Mouse (Mus musculus) lung, postnatal 0 days (tissue): Measurements from ENCODE around the gene Dennd2a.

ENCODE experiments used
- CTCF ChIP-seq: IDR thresholded peaks from 2 replicates; pipeline ENCODE4 v1.5.1; 2016; ENCODE audit warnings: antibody characterized with exemption, mild to moderate bottlenecking
- EP300 ChIP-seq: IDR thresholded peaks from 2 replicates; pipeline ENCODE4 v1.6.1; 2016; ENCODE audit warnings: antibody characterized with exemption, mild to moderate bottlenecking, control low read depth

DNA sequence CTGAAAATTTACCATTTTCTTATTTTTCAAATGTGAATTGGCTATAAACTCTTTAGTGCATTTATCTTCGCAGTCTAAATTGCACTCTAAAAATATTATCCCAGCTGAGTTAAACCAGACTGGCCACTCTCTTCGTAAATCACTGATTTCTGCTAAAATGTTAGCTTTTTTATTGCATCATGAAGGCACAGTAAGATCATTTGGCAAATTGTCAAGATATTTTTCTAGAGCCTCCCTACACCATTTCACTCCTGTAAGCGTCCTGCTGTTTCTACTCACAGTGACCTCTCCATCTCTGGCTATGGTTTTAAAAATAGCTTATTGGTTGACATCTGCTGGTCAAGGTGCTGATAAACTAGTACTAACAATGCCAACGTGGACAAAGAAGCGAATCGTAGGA lies 48.4 kb upstream of the Dennd2a start:
- TF ChIP-seq CTCF, result no peak
- TF ChIP-seq EP300, result no peak
